In genomic region chr17:14720912-14721311, GRCm38 (mm10) we compare ENCODE assay signal across 18 mouse cellular contexts. TPM values are rescaled to one million over a fixed set of nuclear protein-coding genes. Genes with fewer than 3 reads are reported as not detected.
DNase-seq lines count a peak whose midpoint lies in the region; ATAC-seq and TF ChIP-seq lines count a peak whose summit lies in the region.
"Had no signal": no experiment of that assay in that cellular context is flagged by ENCODE, and none has a peak within 500 bp of the region (broad histone marks: within the 10 kb centered on the region; RNA-seq: fewer than 3 reads in every experiment).

No protein-coding gene starts in this region.

- no peak overlapping the region for H3K4me3 ChIP-seq in gastrocnemius, adult 2 months
- no peak overlapping the region for H3K4me3 ChIP-seq in intestine, embryonic 16.5 days (ENCODE audit: low read length)
- H3K4me3 ChIP-seq in intestine, embryonic 15.5 days (replicated peaks) = no peak overlapping the region
- no peak overlapping the region for H3K4me3 ChIP-seq in brown adipose tissue, adult 24 weeks (ENCODE audit: insufficient read depth, low read depth, low read length)
- H3K4me3 ChIP-seq: forebrain, embryonic 15.5 days; limb, embryonic 10.5 days; midbrain, embryonic 15.5 days; neural tube, embryonic 15.5 days had no signal

- WGBS in intestine, embryonic 16.5 days = 70% methylated on average over 4 of the region's 4 CpGs
- 70% methylated on average over 4 of the region's 4 CpGs for WGBS in intestine, embryonic 15.5 days

- H3K4me2 ChIP-seq in intestine, embryonic 16.5 days (ENCODE audit: low read depth, low read length) = no peak overlapping the region
- no peak overlapping the region for H3K4me2 ChIP-seq in intestine, embryonic 15.5 days (replicated peaks)
- H3K4me2 ChIP-seq: forebrain, embryonic 15.5 days; midbrain, embryonic 15.5 days; neural tube, embryonic 15.5 days had no signal

- H3K27ac ChIP-seq in gastrocnemius, adult 2 months = peak overlapping the region; percentile 79
- H3K27ac ChIP-seq in intestine, embryonic 16.5 days (ENCODE audit: low read length) = peak overlapping the region; percentile 43
- no peak overlapping the region for H3K27ac ChIP-seq in intestine, embryonic 15.5 days
- peak overlapping the region; percentile 48; the same call in 1 of the 2 replicates for H3K27ac ChIP-seq in brown adipose tissue, adult 24 weeks (replicated peaks; ENCODE audit: low read depth, low read length)
- H3K27ac ChIP-seq: forebrain, embryonic 15.5 days; limb, embryonic 10.5 days; midbrain, embryonic 15.5 days; neural tube, embryonic 15.5 days had no signal

- intact Hi-C loops in gastrocnemius, adult 2 months (cut with DNase I) = no loop called here
- intact Hi-C loops in heart, postnatal 10 days (cut with DNase I) = no loop called here

- no peak for TF ChIP-seq CTCF in gastrocnemius, adult 2 months (IDR thresholded peaks at IDR 0.05)

- H3K27me3 ChIP-seq in intestine, embryonic 16.5 days (replicated peaks; ENCODE audit: control insufficient read depth, insufficient read depth, low read length) = no peaks in the 10 kb centered on the region
- no peaks in the 10 kb centered on the region for H3K27me3 ChIP-seq in intestine, embryonic 15.5 days (replicated peaks)
- H3K27me3 ChIP-seq: forebrain, embryonic 15.5 days; midbrain, embryonic 15.5 days; neural tube, embryonic 15.5 days; Patski had no signal

- H3K9me3 ChIP-seq in intestine, embryonic 16.5 days (ENCODE audit: control insufficient read depth, low read length) = no peaks in the 10 kb centered on the region
- no peaks in the 10 kb centered on the region for H3K9me3 ChIP-seq in intestine, embryonic 15.5 days
- H3K9me3 ChIP-seq: forebrain, embryonic 15.5 days; limb, embryonic 10.5 days; midbrain, embryonic 15.5 days; neural tube, embryonic 15.5 days had no signal

- no peak for ATAC-seq in intestine, embryonic 16.5 days
- no peak for ATAC-seq in intestine, embryonic 15.5 days
- ATAC-seq: CD4-positive, CD25-positive, alpha-beta regulatory T cell, adult 4 months; forebrain, embryonic 15.5 days; hindbrain, embryonic 16.5 days; midbrain, embryonic 15.5 days; Patski had no signal

- H3K4me1 ChIP-seq in intestine, embryonic 16.5 days (ENCODE audit: control insufficient read depth, insufficient read depth, low read length) = peaks cover 6% of the 10 kb centered on the region
- no peaks in the 10 kb centered on the region for H3K4me1 ChIP-seq in intestine, embryonic 15.5 days (replicated peaks)
- H3K4me1 ChIP-seq in brown adipose tissue, adult 24 weeks (ENCODE audit: control insufficient read depth, insufficient read depth, insufficient read length, low read length) = no peaks in the 10 kb centered on the region; the same call in 1 of the 2 replicates
- H3K4me1 ChIP-seq: forebrain, embryonic 15.5 days; limb, embryonic 10.5 days; midbrain, embryonic 15.5 days; neural tube, embryonic 15.5 days had no signal

- H3K36me3 ChIP-seq in intestine, embryonic 16.5 days (ENCODE audit: control insufficient read depth, insufficient read depth, low read length) = no peaks in the 10 kb centered on the region
- H3K36me3 ChIP-seq in intestine, embryonic 15.5 days = no peaks in the 10 kb centered on the region
- H3K36me3 ChIP-seq: forebrain, embryonic 15.5 days; limb, embryonic 10.5 days; midbrain, embryonic 15.5 days; neural tube, embryonic 15.5 days had no signal

- DNase-seq in gastrocnemius, adult 2 months = no peak
- no peak for DNase-seq in gastrocnemius, postnatal 4 days (ENCODE audit: low spot score in 2 of 2)
- peak; percentile 43 to 54 for DNase-seq in heart, postnatal 10 days
- no peak for DNase-seq in retina, postnatal 1 day
- DNase-seq in kidney, postnatal 14 days = no peak
- DNase-seq: cerebellum, adult 11 months; right cerebral cortex, postnatal 14 days; thymus, postnatal 14 days had no signal

- H3K9ac ChIP-seq in intestine, embryonic 16.5 days (ENCODE audit: low read depth, low read length) = no peak overlapping the region
- no peak overlapping the region for H3K9ac ChIP-seq in intestine, embryonic 15.5 days
- H3K9ac ChIP-seq: forebrain, embryonic 15.5 days; midbrain, embryonic 15.5 days; neural tube, embryonic 15.5 days had no signal

RNA-seq across cellular contexts. Expression of gene Thbs2, which starts 26.9 kb away (rescaled TPM):
- total RNA-seq in gastrocnemius, adult 2 months (2021) = 10 to 100 TPM in 1 of 2 experiments, 1 to 10 TPM in 1; 5.9 to 15.6 TPM
- total RNA-seq in gastrocnemius, postnatal 4 days (2021) = 100 to 1,000 TPM; 134 to 155 TPM
- 49.6 and 55.1 TPM in 2 replicates for polyA plus RNA-seq in intestine, embryonic 16.5 days (2015; fragmentation: Nextera tagmentation; extraction: Ambion mirVana)
- 49.5 and 54.1 TPM in 2 replicates for polyA plus RNA-seq in intestine, embryonic 15.5 days (2015; fragmentation: Nextera tagmentation; extraction: Ambion mirVana)
- 1.3 and 2.8 TPM in 2 replicates for polyA plus RNA-seq in brown adipose tissue, adult 24 weeks (2012; ENCODE audit: insufficient read depth, insufficient read length, missing spikeins)
- total RNA-seq in heart, postnatal 10 days (2021) = 10 to 100 TPM; 54.2 to 57.8 TPM
- polyA plus RNA-seq: CD4-positive, CD25-positive, alpha-beta regulatory T cell, adult 4 months had no signal

Comparison
In these comparisons a context has a peak if more than half of its experiments do, and no peak if none do; other contexts are left out.
1. DNase-seq: peak in heart, postnatal 10 days (2 of 2); none in gastrocnemius, adult 2 months (single experiment), gastrocnemius, postnatal 4 days (0 of 2), retina, postnatal 1 day (single experiment) and kidney, postnatal 14 days (single experiment).